Mouse (Mus musculus) CD4-positive helper T cell, adult 2 months (primary cell): ENCODE measurements around the gene Mybpc3.

Experiments used
- DNase-seq: peaks from one replicate; pipeline ENCODE4 v3.0.0-alpha.2; 2012; ENCODE audit warnings: low read depth, missing footprints, low spot score

Gene Mybpc3

GRCm38 (mm10) chr2:91164991-91165390, 47.0 kb downstream of the Mybpc3 start:
- no peak for DNase-seq

DNA sequence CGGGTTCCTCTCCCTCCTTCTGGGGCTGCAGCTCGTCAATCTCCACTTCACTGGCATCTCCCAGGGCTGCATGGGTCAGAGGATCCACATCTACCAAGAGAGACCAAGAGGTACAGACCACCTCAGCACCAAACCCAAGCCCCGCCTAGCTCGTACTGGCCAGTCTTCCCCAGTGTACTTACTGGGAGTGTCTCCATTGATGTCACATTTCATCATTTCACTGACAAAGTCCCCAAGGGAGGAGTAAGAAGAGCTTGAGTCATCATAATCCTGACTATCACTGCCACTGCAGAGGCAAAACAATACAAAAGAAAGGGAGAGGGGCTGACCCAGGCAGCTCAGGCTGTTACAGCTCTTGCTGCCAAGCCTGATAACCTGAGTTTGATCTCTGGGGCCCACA, 49.7 kb downstream of the Mybpc3 start:
- no peak for DNase-seq

- no peak for DNase-seq
Observed at GRCm38 (mm10) chr2:91169587-91170322, 51.8 kb downstream of the Mybpc3 start.

DNA sequence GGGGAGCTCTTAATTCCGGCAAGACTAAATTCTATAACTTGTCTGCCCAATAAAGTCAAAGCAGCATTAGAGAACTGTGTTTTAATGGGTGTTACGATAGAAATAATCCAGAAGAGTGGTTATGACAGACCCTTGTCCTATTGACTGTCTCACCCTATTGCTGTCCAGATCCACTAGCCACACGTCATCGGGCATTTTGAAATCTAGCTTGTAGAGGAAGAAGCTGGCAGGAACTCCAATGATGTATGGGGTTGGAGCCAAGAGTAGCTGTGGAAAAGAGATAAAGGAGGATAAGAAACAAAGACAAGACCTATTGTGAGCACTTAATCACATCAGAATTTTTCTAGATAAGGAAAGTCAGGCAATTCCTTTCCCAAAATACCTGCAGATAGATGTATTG, 57.5 kb downstream of the Mybpc3 start:
- no peak for DNase-seq

DNA sequence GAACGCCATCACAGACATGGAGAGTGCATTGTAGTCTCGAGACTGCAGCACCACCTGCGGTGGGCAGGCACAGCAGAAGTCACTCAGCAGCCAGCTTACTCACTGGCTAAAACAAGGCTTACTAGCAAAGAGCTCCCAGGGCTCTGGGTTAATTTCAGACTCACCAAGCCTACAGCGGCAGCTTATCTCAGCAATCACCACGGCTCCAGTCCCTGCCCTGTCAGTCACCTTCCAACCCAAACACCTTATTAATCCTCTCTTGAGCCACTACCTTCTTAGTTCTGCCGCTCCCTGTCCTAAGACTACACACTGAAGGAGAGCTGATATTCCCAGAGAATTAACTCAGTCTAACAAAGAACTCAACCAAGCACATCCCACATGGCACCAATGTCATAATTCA, 58.3 kb downstream of the Mybpc3 start:
- no peak for DNase-seq

DNA sequence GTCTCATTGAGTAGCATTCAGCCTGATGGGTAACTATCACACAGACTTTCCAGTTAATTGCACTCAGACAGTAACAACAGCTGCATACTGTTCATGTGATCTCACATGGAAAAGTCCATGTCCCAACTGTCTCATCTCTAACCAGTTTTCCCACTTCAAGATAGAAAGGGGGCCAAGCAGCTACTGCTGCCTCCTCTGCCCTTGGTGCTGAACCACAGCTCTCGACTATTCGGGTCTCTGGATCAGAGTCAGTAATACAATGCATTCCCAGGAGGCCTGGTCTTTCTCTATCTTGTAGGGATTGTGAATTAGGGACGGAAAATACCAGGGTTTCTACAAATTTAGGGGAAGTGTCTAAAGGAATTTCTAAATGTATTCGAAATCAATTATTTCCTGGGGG, 61.9 kb downstream of the Mybpc3 start:
- no peak for DNase-seq

DNA sequence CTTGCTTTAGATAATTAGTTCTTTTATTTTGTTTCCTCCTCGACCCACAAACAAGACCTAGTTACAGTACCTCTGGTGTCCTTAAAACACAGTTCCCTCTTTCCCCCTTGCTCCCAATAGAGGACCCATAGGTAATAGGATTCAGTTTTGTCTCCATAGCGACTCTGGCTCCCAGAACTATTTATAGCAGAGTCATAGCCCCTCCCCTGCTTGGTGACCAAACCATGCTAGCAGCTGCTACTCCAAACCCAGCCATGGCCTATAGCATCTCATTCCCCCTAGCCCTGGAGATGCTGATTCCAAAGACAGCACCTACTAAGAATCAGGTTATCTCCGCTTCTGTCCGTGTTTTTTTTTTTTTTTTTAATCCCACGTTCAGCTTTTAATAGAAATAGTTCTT, 62.8 kb downstream of the Mybpc3 start:
- no peak for DNase-seq

GRCm38 (mm10) chr2:91182016-91182404, 64.1 kb downstream of the Mybpc3 start:
- DNase-seq, result peak; percentile 80

DNA sequence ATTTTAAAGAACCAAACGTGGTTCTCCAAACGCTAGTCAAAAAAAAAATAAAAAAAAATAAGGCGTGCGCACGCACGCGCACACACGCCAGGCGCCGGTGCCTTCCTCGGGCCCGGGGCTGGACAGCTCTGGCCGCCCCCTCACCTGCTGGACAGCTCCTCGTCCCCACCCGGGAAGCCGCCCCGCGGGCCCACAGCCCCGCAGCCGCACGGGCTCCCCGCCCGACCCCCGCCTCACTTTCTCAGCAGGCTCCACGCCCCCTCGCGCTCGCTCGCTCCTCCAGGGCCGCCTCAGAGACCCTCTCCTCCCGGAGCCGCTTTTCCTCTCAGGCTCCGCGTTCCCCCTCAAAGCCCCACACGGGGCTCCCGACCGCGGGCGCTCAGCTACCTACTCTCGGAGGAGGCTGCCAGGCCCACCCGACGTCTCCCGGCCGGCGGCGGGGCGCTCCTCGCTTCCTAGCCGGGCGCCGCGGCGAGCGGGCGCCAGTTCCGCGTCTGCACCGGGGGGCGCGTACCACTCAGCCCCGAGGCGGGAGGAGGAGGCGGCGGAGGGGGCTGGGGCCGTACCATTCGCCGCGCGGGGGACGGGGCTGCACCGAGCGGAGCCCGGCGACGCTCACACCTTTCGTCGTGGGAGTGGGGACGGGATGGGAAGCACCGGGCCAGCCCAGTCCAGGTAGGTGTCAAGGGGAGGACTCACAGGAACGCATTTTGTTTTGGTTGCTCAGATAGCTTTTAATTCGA, 64.6 kb downstream of the Mybpc3 start:
- peak; percentile 92 for DNase-seq

GRCm38 (mm10) chr2:91183148-91183513, 65.2 kb downstream of the Mybpc3 start:
- peak; percentile 99 for DNase-seq

- DNase-seq, result peak; percentile 88
Observed at GRCm38 (mm10) chr2:91183711-91184405, 65.9 kb downstream of the Mybpc3 start, which contains the start of gene Madd. Gene Madd, minus strand, starts transcription at chr2:91183837.
